In genomic region chr12:91641133-91641532, GRCm38 (mm10) we compare ENCODE assay signal across 7 mouse cellular contexts. TPM values are rescaled to one million over a fixed set of nuclear protein-coding genes. Genes with fewer than 3 reads are reported as not detected.
DNase-seq lines count a peak whose midpoint lies in the region; ATAC-seq and TF ChIP-seq lines count a peak whose summit lies in the region.

No protein-coding gene starts in this region.

- H3K36me3 ChIP-seq in forebrain, embryonic 13.5 days (ENCODE audit: poor library complexity, severe bottlenecking): no peaks in the 10 kb centered on the region
- no peaks in the 10 kb centered on the region for H3K36me3 ChIP-seq in intestine, embryonic 16.5 days (ENCODE audit: control insufficient read depth, insufficient read depth, low read length)
- no peaks in the 10 kb centered on the region for H3K36me3 ChIP-seq in neural tube, embryonic 14.5 days (ENCODE audit: control insufficient read depth, insufficient read depth, low read length)

- no peaks in the 10 kb centered on the region for H3K9me3 ChIP-seq in forebrain, embryonic 13.5 days (replicated peaks)
- no peaks in the 10 kb centered on the region for H3K9me3 ChIP-seq in intestine, embryonic 16.5 days (ENCODE audit: control insufficient read depth, low read length)
- H3K9me3 ChIP-seq in neural tube, embryonic 14.5 days (ENCODE audit: control insufficient read depth, low read length): no peaks in the 10 kb centered on the region

- peaks cover 34% of the 10 kb centered on the region for H3K4me1 ChIP-seq in forebrain, embryonic 13.5 days
- H3K4me1 ChIP-seq in intestine, embryonic 16.5 days (ENCODE audit: control insufficient read depth, insufficient read depth, low read length): peaks cover 16% of the 10 kb centered on the region
- H3K4me1 ChIP-seq in neural tube, embryonic 14.5 days (ENCODE audit: control insufficient read depth, insufficient read depth, low read length): peaks cover 18% of the 10 kb centered on the region

- peak overlapping the region; percentile 57 for H3K4me2 ChIP-seq in forebrain, embryonic 13.5 days
- H3K4me2 ChIP-seq in intestine, embryonic 16.5 days (ENCODE audit: low read depth, low read length): peak overlapping the region; percentile 11; the same call in 1 of the 2 replicates
- H3K4me2 ChIP-seq in neural tube, embryonic 14.5 days (ENCODE audit: low read depth, low read length): peak overlapping the region; percentile 39

- peak overlapping the region; percentile 38; the same call in 1 of the 2 replicates for H3K9ac ChIP-seq in forebrain, embryonic 13.5 days
- H3K9ac ChIP-seq in intestine, embryonic 16.5 days (ENCODE audit: low read depth, low read length): no peak overlapping the region
- H3K9ac ChIP-seq in neural tube, embryonic 14.5 days (replicated peaks; ENCODE audit: low read depth, low read length): 0 out of 2 replicates have a peak overlapping the region, but pooled peaks have one; percentile 13

- H3K27ac ChIP-seq in layer of hippocampus, adult 2 months: no peak overlapping the region
- peak overlapping the region; percentile 61; the same call in 1 of the 2 replicates for H3K27ac ChIP-seq in forebrain, embryonic 13.5 days
- H3K27ac ChIP-seq in intestine, embryonic 16.5 days (ENCODE audit: low read length): no peak overlapping the region
- peak overlapping the region; percentile 39; the same call in 1 of the 2 replicates for H3K27ac ChIP-seq in neural tube, embryonic 14.5 days (ENCODE audit: low read depth, low read length)

- WGBS in forebrain, embryonic 13.5 days: 31% methylated on average over 7 of the region's 7 CpGs
- 64% methylated on average over 6 of the region's 7 CpGs for WGBS in intestine, embryonic 16.5 days
- 53% methylated on average over 7 of the region's 7 CpGs for WGBS in neural tube, embryonic 14.5 days

- ATAC-seq in forebrain, embryonic 13.5 days: no peak
- no peak for ATAC-seq in intestine, embryonic 16.5 days
- ATAC-seq in neural tube, embryonic 14.5 days (ENCODE audit: low read depth): no peak
- ATAC-seq in erythroid progenitor cell, adult 5-6 weeks (replicated peaks; ENCODE audit: low FRiP score, poor library complexity, severe bottlenecking): no peak

- no peak for TF ChIP-seq CTCF in layer of hippocampus, adult 2 months (conservative IDR thresholded peaks at IDR 0.05)

- H3K27me3 ChIP-seq in forebrain, embryonic 13.5 days: no peaks in the 10 kb centered on the region
- no peaks in the 10 kb centered on the region for H3K27me3 ChIP-seq in intestine, embryonic 16.5 days (replicated peaks; ENCODE audit: control insufficient read depth, insufficient read depth, low read length)
- no peaks in the 10 kb centered on the region for H3K27me3 ChIP-seq in neural tube, embryonic 14.5 days (ENCODE audit: control insufficient read depth, insufficient read depth, low read length)

- peak overlapping the region; percentile 21; the same call in 1 of the 2 replicates for H3K4me3 ChIP-seq in layer of hippocampus, adult 2 months
- H3K4me3 ChIP-seq in forebrain, embryonic 13.5 days: peak overlapping the region; percentile 18
- no peak overlapping the region for H3K4me3 ChIP-seq in intestine, embryonic 16.5 days (ENCODE audit: low read length)
- H3K4me3 ChIP-seq in neural tube, embryonic 14.5 days (ENCODE audit: low read depth, low read length): no peak overlapping the region

- DNase-seq in layer of hippocampus, adult 2 months (ENCODE audit: low spot score in 2 of 2): no peak
- DNase-seq in layer of hippocampus, postnatal 14 days (ENCODE audit: low spot score in 2 of 2): no peak
- no peak for DNase-seq in cerebellum, adult 9-10 months

RNA-seq across cellular contexts. Expression of gene Gtf2a1, which starts 50.8 kb away (rescaled TPM):
- 10 to 100 TPM; 52.2 to 53.0 TPM for total RNA-seq in layer of hippocampus, adult 2 months (2021)
- total RNA-seq in layer of hippocampus, postnatal 14 days (2021): 10 to 100 TPM; 47.1 to 51.6 TPM
- 62.5 and 69.4 TPM in 2 replicates for polyA plus RNA-seq in forebrain, embryonic 13.5 days (2015; fragmentation: Nextera tagmentation; extraction: Ambion mirVana)
- polyA plus RNA-seq in intestine, embryonic 16.5 days (2015; fragmentation: Nextera tagmentation; extraction: Ambion mirVana): 29.9 and 32.3 TPM in 2 replicates
- 53.8 and 66.7 TPM in 2 replicates for polyA plus RNA-seq in neural tube, embryonic 14.5 days (2014; fragmentation: Nextera tagmentation; extraction: Ambion mirVana)
- 41.1 and 59.9 TPM in 2 replicates for total RNA-seq in erythroid progenitor cell, adult 5-6 weeks (2015; ENCODE audit: low replicate concordance)
- total RNA-seq in erythroid progenitor cell, adult 5-6 weeks (2017; ENCODE audit: low replicate concordance): 38.4 and 49.4 TPM in 2 replicates

Comparison
In these comparisons a context has a peak if more than half of its experiments do, and no peak if none do; other contexts are left out.
1. H3K27ac ChIP-seq: peak in forebrain, embryonic 13.5 days (single experiment) and neural tube, embryonic 14.5 days (single experiment); none in layer of hippocampus, adult 2 months (single experiment) and intestine, embryonic 16.5 days (single experiment).
2. H3K4me3 ChIP-seq: peak in layer of hippocampus, adult 2 months (single experiment) and forebrain, embryonic 13.5 days (single experiment); none in intestine, embryonic 16.5 days (single experiment) and neural tube, embryonic 14.5 days (single experiment).
3. Peak in every context shown above with its lines, with median percentiles within 50 percentile points of each other: H3K4me2 ChIP-seq.